Mouse (Mus musculus) erythroblast, embryonic 14.5 days (primary cell): ENCODE measurements around the gene Nfkbil1.

Experiments
- GATA1 ChIP-seq: IDR thresholded peaks from 2 replicates; pipeline ENCODE4 v1.6.1; 2012; ENCODE audit warnings: low read length, inconsistent platforms, mixed read lengths
- TAL1 ChIP-seq: IDR thresholded peaks from 3 replicates; pipeline ENCODE4 v1.6.1; 2012; ENCODE audit warnings: low read length, inconsistent platforms, mixed read lengths

DNA sequence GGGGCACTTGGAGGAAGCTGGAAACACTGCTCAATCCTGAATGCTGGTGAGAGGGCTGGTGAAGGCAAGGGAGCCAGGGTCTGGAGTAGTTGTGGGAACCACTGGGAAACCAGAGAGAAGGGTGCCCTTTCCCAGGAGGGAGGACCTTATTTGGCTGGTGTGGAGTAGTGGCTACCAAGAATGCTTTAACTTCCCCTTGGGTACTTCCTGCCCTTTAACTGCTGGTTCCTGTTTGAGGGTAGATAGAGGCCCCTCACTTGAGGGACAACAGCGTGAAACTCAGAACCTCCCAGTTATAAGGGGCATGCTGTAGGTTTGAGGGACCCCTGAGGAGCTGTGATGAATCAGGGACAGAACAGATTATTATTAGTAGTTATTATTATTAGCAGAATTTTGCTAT is 46.4 kb downstream of the Nfkbil1 start:
- no peak for TF ChIP-seq GATA1
- no peak for TF ChIP-seq TAL1
